Mouse (Mus musculus) thymus, adult 2 months (tissue): ENCODE results near the gene Peli2.

Experiments
- CTCF ChIP-seq: fragments of 200-500 bp; IDR thresholded peaks from 2 replicates; pipeline ENCODE4 v1.5.1; 2012; ENCODE audit warnings: mild to moderate bottlenecking, control low read depth, low read length, moderate library complexity, borderline replicate concordance; ENCODE audit not compliant: control insufficient read depth, poor library complexity, insufficient read depth; ENCODE audit errors: extremely low read depth
- POLR2A ChIP-seq: fragments of 200-500 bp; IDR thresholded peaks from 2 replicates; pipeline ENCODE4 v1.6.1; 2012; ENCODE audit warnings: mild to moderate bottlenecking, low read length, control low read depth, moderate library complexity; ENCODE audit not compliant: control insufficient read depth, poor library complexity, insufficient read depth; ENCODE audit errors: extremely low read depth

- no peak for TF ChIP-seq POLR2A
- TF ChIP-seq CTCF = no peak
Observed at GRCm38 (mm10) chr14:48148615-48149014, 28.0 kb downstream of the Peli2 start.
